8 mouse cellular contexts compared by ENCODE assay signal in the genomic region with DNA sequence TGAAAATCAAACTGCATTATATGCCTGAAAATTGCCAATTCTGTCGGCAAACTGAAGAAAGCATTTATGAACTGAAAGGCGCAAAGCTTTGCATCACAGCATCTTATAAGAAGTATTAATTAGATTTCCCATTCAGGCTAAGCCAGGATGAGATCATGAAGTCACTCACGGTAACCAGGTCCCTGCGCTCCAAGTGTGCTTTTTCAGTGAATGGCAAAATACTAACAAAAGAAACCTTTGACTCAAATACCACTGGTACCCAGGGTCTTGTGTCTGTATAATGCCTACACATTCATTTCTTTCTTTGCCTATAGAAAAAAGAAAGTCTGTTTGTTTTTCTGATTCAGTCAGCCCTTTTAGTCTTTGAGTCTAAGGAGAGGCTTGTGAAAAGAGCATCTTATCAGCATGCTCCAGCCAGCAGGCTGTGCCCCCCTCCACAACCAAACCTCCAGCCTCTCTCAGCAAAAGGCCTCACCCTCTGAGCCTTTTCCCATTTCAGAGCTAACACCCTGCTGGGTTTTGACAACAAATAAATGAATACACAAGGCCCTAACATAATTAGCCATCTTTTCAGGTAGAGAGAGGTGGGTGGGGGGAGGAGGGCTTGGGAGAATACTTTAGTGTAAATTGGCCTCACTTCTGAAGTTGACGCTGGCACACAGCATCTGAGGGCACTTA.
DNase-seq lines count a peak whose midpoint lies in the region; ATAC-seq and TF ChIP-seq lines count a peak whose summit lies in the region.

No protein-coding gene starts in this region.

- no peak for ATAC-seq in megakaryocyte, adult 5-6 weeks (ENCODE audit: poor library complexity, severe bottlenecking)
- peak; percentile 74 for ATAC-seq in liver, embryonic 11.5 days (replicated peaks; ENCODE audit: low FRiP score)
- ATAC-seq in stomach, postnatal 0 days (ENCODE audit: low FRiP score, low TSS enrichment): no peak

- H3K27me3 ChIP-seq in megakaryocyte, embryonic 14.5 days (replicated peaks): no peaks in the 10 kb centered on the region
- no peaks in the 10 kb centered on the region for H3K27me3 ChIP-seq in liver, embryonic 11.5 days (replicated peaks; ENCODE audit: control insufficient read depth, insufficient read depth, low read length)
- H3K27me3 ChIP-seq in stomach, postnatal 0 days (ENCODE audit: control insufficient read depth, insufficient read depth, low read length): no peaks in the 10 kb centered on the region

- H3K27ac ChIP-seq in embryonic fibroblast, embryonic 13.5 days (ENCODE audit: insufficient read depth, low read length): peak overlapping the region; percentile 99
- peak overlapping the region; percentile 75 for H3K27ac ChIP-seq in liver, embryonic 11.5 days (ENCODE audit: low read depth, low read length)
- peak overlapping the region; percentile 61 for H3K27ac ChIP-seq in stomach, postnatal 0 days (replicated peaks)

- no peak for TF ChIP-seq CTCF in embryonic fibroblast, embryonic 13.5 days (IDR thresholded peaks at IDR 0.05; ENCODE audit: borderline replicate concordance, insufficient read depth, low read length)
- TF ChIP-seq CTCF in stomach, postnatal 0 days (IDR thresholded peaks at IDR 0.05; ENCODE audit: low read depth): no peak

- peaks cover 76% of the 10 kb centered on the region for H3K4me1 ChIP-seq in megakaryocyte, embryonic 14.5 days
- peaks cover 43% of the 10 kb centered on the region for H3K4me1 ChIP-seq in embryonic fibroblast, embryonic 13.5 days (ENCODE audit: control insufficient read depth, insufficient read depth, low read length)
- peaks cover 62% of the 10 kb centered on the region for H3K4me1 ChIP-seq in liver, embryonic 11.5 days (replicated peaks; ENCODE audit: control insufficient read depth, insufficient read depth, low read length)
- H3K4me1 ChIP-seq in stomach, postnatal 0 days (replicated peaks; ENCODE audit: control insufficient read depth, insufficient read depth): peaks cover 13% of the 10 kb centered on the region

- H3K36me3 ChIP-seq in megakaryocyte, embryonic 14.5 days (replicated peaks; ENCODE audit: low read length): peaks cover 11% of the 10 kb centered on the region
- no peaks in the 10 kb centered on the region; the same call in 1 of the 2 replicates for H3K36me3 ChIP-seq in liver, embryonic 11.5 days (ENCODE audit: control insufficient read depth, insufficient read depth, low read length)
- H3K36me3 ChIP-seq in stomach, postnatal 0 days (ENCODE audit: control insufficient read depth, insufficient read depth, low read length): no peaks in the 10 kb centered on the region

- peak overlapping the region; percentile 44; the same call in 1 of the 2 replicates for H3K9ac ChIP-seq in liver, embryonic 11.5 days (ENCODE audit: low read depth, low read length)
- no peak overlapping the region for H3K9ac ChIP-seq in stomach, postnatal 0 days (ENCODE audit: low read length)

- peak; percentile 58 for DNase-seq in liver, embryonic 11.5 days (ENCODE audit: low spot score)
- DNase-seq in stomach, postnatal 0 days (ENCODE audit: low spot score): no peak
- DNase-seq in adrenal gland, adult 18-20 months (ENCODE audit: low spot score in 2 of 2): no peak
- DNase-seq in cerebellum, postnatal 4 days (ENCODE audit: low spot score in 2 of 2): no peak
- DNase-seq in layer of hippocampus, adult 9-11 months: no peak

- no peaks in the 10 kb centered on the region for H3K9me3 ChIP-seq in megakaryocyte, embryonic 14.5 days
- no peaks in the 10 kb centered on the region for H3K9me3 ChIP-seq in liver, embryonic 11.5 days (ENCODE audit: control insufficient read depth, low read length)
- H3K9me3 ChIP-seq in stomach, postnatal 0 days (ENCODE audit: control insufficient read depth, low read length): no peaks in the 10 kb centered on the region

- TF ChIP-seq EP300 in stomach, postnatal 0 days (optimal IDR thresholded peaks at IDR 0.05): no peak

- TF ChIP-seq POLR2A in embryonic fibroblast, embryonic 13.5 days (IDR thresholded peaks at IDR 0.05; ENCODE audit: low read depth, low read length): no peak

- peak overlapping the region; percentile 93 for H3K4me3 ChIP-seq in megakaryocyte, embryonic 14.5 days (replicated peaks)
- H3K4me3 ChIP-seq in embryonic fibroblast, embryonic 13.5 days (ENCODE audit: insufficient read depth, low read length): peak overlapping the region; percentile 81
- H3K4me3 ChIP-seq in liver, embryonic 11.5 days (ENCODE audit: low read depth, low read length): peak overlapping the region; percentile 98
- H3K4me3 ChIP-seq in stomach, postnatal 0 days (ENCODE audit: low read depth, low read length): peak overlapping the region; percentile 99

- 63% methylated on average over 5 of the region's 5 CpGs for WGBS in liver, embryonic 11.5 days
- 52% methylated on average over 5 of the region's 5 CpGs for WGBS in stomach, postnatal 0 days

- H3K4me2 ChIP-seq in liver, embryonic 11.5 days: peak overlapping the region; percentile 90
- peak overlapping the region; percentile 74 for H3K4me2 ChIP-seq in stomach, postnatal 0 days (replicated peaks; ENCODE audit: low read depth)
